Mouse (Mus musculus) splenic B cell, adult 2 months (primary cell): ENCODE data around the gene Acpp.
A peak's percentile ranks its signal among the peaks of the same experiment; 100 is the strongest.

Experiments used
- DNase-seq: peaks from one replicate; pipeline ENCODE4 v3.0.0-alpha.2; 2011; ENCODE audit warnings: low read depth, low spot score
- H3K27me3 ChIP-seq: 2 replicates; pipeline ENCODE4 v1.6.1; 2012; ENCODE audit warnings: mild to moderate bottlenecking, low read length, moderate library complexity, mixed read lengths; ENCODE audit not compliant: control insufficient read depth, poor library complexity, insufficient read depth, severe bottlenecking
- H3K36me3 ChIP-seq: 2 replicates; pipeline ENCODE4 v1.6.1; 2012; ENCODE audit warnings: mild to moderate bottlenecking, low read length, moderate library complexity, mixed read lengths; ENCODE audit not compliant: control insufficient read depth, poor library complexity, insufficient read depth, severe bottlenecking

The Acpp gene

DNA sequence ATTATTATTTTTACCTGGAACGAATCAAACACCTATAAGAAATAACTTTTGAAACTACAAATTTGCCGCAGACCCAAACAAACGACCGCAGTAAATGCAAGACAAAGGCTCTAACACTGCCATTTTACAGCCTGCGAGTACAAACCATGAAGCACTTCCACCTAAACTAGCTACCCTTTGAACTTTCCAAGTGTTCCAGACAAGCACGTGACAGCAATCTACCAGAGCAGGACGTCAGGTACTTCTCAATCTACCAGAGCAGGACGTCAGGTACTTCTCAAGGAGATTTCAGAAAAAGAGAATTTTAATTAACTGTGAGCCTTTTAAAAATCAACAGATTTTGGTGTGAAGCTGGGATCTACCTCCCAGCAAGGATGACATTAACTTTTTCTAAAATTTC is 86.4 kb downstream of the Acpp start:
- Histone ChIP-seq H3K36me3 (no peaks in the 10 kb centered on the region), H3K27me3 (no peaks in the 10 kb centered on the region)
- DNase-seq: no peak

DNA sequence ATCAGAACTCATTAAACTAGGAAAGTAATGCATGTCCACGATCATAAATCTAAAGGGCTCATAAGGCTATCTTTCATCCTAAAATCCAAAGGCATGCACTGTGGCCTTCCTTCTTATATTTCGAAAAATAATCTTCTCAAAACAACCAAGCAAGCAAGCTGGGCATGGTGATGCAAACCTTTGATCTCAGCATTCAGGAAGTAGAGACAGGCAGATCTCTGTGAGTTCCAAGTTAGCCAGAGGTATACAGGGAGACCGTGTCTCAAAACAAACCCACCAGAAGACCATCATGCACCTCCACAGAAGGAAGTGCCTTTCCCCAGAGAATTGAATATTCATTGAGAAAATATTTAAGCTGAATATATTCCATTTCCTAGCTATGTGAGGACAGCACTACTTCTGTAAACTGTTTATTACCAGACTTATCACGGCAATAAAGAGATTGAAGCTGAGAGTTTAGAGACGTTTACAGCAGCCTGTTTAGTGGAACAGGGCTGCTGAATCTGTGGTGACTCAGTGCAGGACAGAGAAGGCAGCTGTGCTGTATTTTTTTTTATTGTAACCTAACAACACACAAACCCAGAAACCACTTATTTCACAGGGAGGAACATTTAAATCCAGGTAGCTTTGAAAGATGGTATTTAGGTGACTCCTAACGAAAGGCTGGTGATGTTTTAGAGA is 90.1 kb downstream of the Acpp start:
- DNase-seq: no peak
- H3K27me3 ChIP-seq: no peaks in the 10 kb centered on the region
- no peaks in the 10 kb centered on the region for H3K36me3 ChIP-seq

DNA sequence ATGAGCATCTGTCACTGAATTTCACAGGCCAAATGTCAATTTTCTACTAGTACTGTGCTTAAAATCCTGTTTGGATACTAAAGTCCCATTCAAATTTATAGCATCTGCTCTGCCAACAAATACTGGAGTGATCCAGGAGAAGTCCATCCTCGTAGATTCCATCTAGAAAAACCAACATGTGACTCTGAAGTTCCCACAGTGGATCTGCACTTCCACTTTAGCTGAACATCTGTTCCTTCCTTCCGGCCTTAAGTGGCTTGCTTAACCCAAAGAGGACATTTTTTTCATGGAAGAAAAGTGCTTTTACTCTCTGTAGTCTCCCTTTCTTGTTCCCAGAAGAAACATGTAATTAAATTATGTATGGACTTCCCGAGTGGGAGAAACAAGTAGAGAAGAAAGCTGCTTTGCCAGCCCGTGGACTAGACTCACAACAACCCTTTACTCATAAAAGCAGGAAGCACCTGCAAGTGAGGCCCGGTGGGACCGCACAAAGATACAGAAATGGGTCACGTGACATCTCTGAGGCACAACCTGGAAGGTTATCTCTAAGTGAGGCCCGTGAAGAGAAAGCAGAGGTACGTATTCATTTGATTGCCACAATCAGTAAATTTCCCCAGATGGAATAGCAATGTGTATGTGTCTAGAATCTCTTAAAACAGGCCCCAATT is 93.6 kb downstream of the Acpp start:
- Histone ChIP-seq H3K36me3 (no peaks in the 10 kb centered on the region), H3K27me3 (no peaks in the 10 kb centered on the region)
- peak; percentile 74 for DNase-seq

- peaks cover 8% of the 10 kb centered on the region; the same call in 1 of the 2 replicates for H3K36me3 ChIP-seq
- no peak for DNase-seq
- H3K27me3 ChIP-seq: no peaks in the 10 kb centered on the region
These were observed 97.4 kb downstream of the Acpp start for GRCm38 (mm10) chr9:104240146-104240545.

- H3K36me3 ChIP-seq: peaks cover 8% of the 10 kb centered on the region; the same call in 1 of the 2 replicates
- DNase-seq: no peak
- H3K27me3 ChIP-seq: no peaks in the 10 kb centered on the region
These were observed 98.5 kb downstream of the Acpp start for GRCm38 (mm10) chr9:104239076-104239475.
